Mouse (Mus musculus) stomach, postnatal 0 days (tissue): Measurements from ENCODE around the gene Zp2.

Experiments
- CTCF ChIP-seq: IDR thresholded peaks from 2 replicates; pipeline ENCODE4 v1.5.1; 2016; ENCODE audit warnings: antibody characterized with exemption, low read depth, mild to moderate bottlenecking, moderate library complexity
- EP300 ChIP-seq: optimal IDR thresholded peaks from 2 replicates; pipeline ENCODE3; 2016; ENCODE audit warnings: antibody characterized with exemption

DNA sequence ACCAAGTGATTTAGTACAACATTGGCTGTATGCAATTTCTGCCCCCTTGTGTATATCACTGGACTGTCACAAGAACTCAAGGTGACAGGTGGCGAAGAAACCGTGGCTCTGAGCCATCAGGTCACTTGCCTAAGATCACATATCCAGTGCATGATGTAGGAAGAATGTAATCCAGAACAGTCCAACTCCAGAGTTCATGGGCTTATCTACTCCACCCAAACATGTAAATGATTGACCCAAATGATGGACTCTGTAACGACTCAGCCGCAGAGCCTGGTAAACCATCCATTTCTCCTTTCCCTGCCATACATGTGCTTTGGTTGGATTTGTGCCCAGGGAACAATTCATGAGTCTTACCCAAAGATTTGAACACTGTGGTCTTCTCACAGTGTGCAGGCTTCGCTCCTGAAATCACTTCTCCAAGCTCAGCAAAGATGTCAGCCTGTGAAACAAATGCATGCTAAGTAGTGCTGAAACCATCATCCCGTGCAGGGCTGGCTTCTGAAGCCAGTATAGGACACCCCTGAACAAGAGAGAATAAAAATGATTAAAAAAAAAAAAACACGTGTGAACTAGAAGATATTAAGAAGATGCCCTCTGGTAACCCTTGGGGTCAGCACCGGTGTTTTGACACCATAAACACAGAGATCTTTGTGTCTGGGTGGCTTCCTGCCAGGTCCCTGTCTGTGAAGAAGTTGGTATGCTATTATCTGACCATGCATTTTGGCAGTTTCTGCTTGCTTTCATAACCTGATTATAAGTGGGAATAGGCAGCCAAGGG lies 44.5 kb upstream of the Zp2 start:
- TF ChIP-seq CTCF (no peak), EP300 (no peak)
